Mouse (Mus musculus): ENCODE data around the gene Atp5g1. TPM values are rescaled to one million over a fixed set of nuclear protein-coding genes. Genes with fewer than 3 reads are reported as not detected.

The Atp5g1 gene
- polyA plus RNA-seq, 1 experiment from 2014 or later = 1,086 TPM

GRCm38 (mm10) chr11:96064521-96065214, 10.8 kb downstream of the Atp5g1 start:
- peaks cover 25% of the 10 kb centered on the region for H3K36me3 ChIP-seq (ENCODE audit: control insufficient read depth, insufficient read depth, low read length)
- 1% methylated on average over 60 of the region's 64 CpGs for WGBS
- H3K4me3 ChIP-seq (ENCODE audit: low read depth, low read length) = peak overlapping the region; percentile 77
- peak overlapping the region; percentile 87 for H3K27ac ChIP-seq (ENCODE audit: low read depth)
- peak overlapping the region; percentile 84 for H3K9ac ChIP-seq (ENCODE audit: low read length)
- peak; percentile 75 for DNase-seq (ENCODE audit: low spot score)
- peaks cover 24% of the 10 kb centered on the region for H3K4me1 ChIP-seq (replicated peaks; ENCODE audit: control insufficient read depth, insufficient read depth, low read length)
- no peaks in the 10 kb centered on the region for H3K9me3 ChIP-seq (ENCODE audit: control insufficient read depth, low read length)
- H3K4me2 ChIP-seq (ENCODE audit: low read length) = peak overlapping the region; percentile 89
- peak; percentile 54 for ATAC-seq (replicated peaks; ENCODE audit: low FRiP score, low TSS enrichment, low read depth)
- H3K27me3 ChIP-seq (replicated peaks; ENCODE audit: control insufficient read depth, insufficient read depth, low read length) = no peaks in the 10 kb centered on the region

- Histone ChIP-seq H3K36me3 (ENCODE audit: control insufficient read depth, insufficient read depth, low read length) (peaks cover 83% of the 10 kb centered on the region), H3K4me1 (replicated peaks; ENCODE audit: control insufficient read depth, insufficient read depth, low read length) (peaks cover 8% of the 10 kb centered on the region; the same call in 1 of the 2 replicates), H3K9me3 (ENCODE audit: control insufficient read depth, low read length) (no peaks in the 10 kb centered on the region), H3K27ac (ENCODE audit: low read depth) (no peak overlapping the region), H3K27me3 (replicated peaks; ENCODE audit: control insufficient read depth, insufficient read depth, low read length) (no peaks in the 10 kb centered on the region), H3K4me3 (ENCODE audit: low read depth, low read length) (no peak overlapping the region), H3K9ac (ENCODE audit: low read length) (no peak overlapping the region), H3K4me2 (ENCODE audit: low read length) (no peak overlapping the region)
- DNase-seq (ENCODE audit: low spot score) (no peak), ATAC-seq (replicated peaks; ENCODE audit: low FRiP score, low TSS enrichment, low read depth) (no peak)
- WGBS = 88% methylated on average over 4 of the region's 4 CpGs
Measured at GRCm38 (mm10) chr11:96058309-96058708, 17.2 kb downstream of the Atp5g1 start.

- Histone ChIP-seq H3K27me3 (replicated peaks; ENCODE audit: control insufficient read depth, insufficient read depth, low read length) (no peaks in the 10 kb centered on the region), H3K4me1 (replicated peaks; ENCODE audit: control insufficient read depth, insufficient read depth, low read length) (no peaks in the 10 kb centered on the region), H3K4me3 (ENCODE audit: low read depth, low read length) (no peak overlapping the region), H3K4me2 (ENCODE audit: low read length) (no peak overlapping the region), H3K9me3 (ENCODE audit: control insufficient read depth, low read length) (no peaks in the 10 kb centered on the region), H3K36me3 (ENCODE audit: control insufficient read depth, insufficient read depth, low read length) (peaks cover 80% of the 10 kb centered on the region), H3K9ac (ENCODE audit: low read length) (no peak overlapping the region), H3K27ac (ENCODE audit: low read depth) (no peak overlapping the region)
- 97% methylated on average over 3 of the region's 3 CpGs for WGBS
- ATAC-seq (replicated peaks; ENCODE audit: low FRiP score, low TSS enrichment, low read depth) (no peak), DNase-seq (ENCODE audit: low spot score) (no peak)
Measured at GRCm38 (mm10) chr11:96050854-96051253, 24.6 kb downstream of the Atp5g1 start.

GRCm38 (mm10) chr11:96049939-96050338, 25.5 kb downstream of the Atp5g1 start:
- no peak overlapping the region for H3K27ac ChIP-seq (ENCODE audit: low read depth)
- H3K36me3 ChIP-seq (ENCODE audit: control insufficient read depth, insufficient read depth, low read length) = peaks cover 80% of the 10 kb centered on the region
- DNase-seq (ENCODE audit: low spot score) (no peak), ATAC-seq (replicated peaks; ENCODE audit: low FRiP score, low TSS enrichment, low read depth) (no peak)
- H3K4me1 ChIP-seq (replicated peaks; ENCODE audit: control insufficient read depth, insufficient read depth, low read length) = no peaks in the 10 kb centered on the region
- no peak overlapping the region for H3K4me2 ChIP-seq (ENCODE audit: low read length)
- H3K9ac ChIP-seq (ENCODE audit: low read length) = no peak overlapping the region
- no peak overlapping the region for H3K4me3 ChIP-seq (ENCODE audit: low read depth, low read length)
- H3K9me3 ChIP-seq (ENCODE audit: control insufficient read depth, low read length) = no peaks in the 10 kb centered on the region
- H3K27me3 ChIP-seq (replicated peaks; ENCODE audit: control insufficient read depth, insufficient read depth, low read length) = no peaks in the 10 kb centered on the region
- WGBS = 82% methylated on average over 4 of the region's 4 CpGs

GRCm38 (mm10) chr11:96047469-96048373, 27.7 kb downstream of the Atp5g1 start:
- no peak overlapping the region for H3K9ac ChIP-seq (ENCODE audit: low read length)
- no peaks in the 10 kb centered on the region for H3K9me3 ChIP-seq (ENCODE audit: control insufficient read depth, low read length)
- no peak overlapping the region for H3K4me3 ChIP-seq (ENCODE audit: low read depth, low read length)
- H3K27ac ChIP-seq (ENCODE audit: low read depth) = no peak overlapping the region
- H3K36me3 ChIP-seq (ENCODE audit: control insufficient read depth, insufficient read depth, low read length) = peaks cover 70% of the 10 kb centered on the region
- 85% methylated on average over 4 of the region's 4 CpGs for WGBS
- no peaks in the 10 kb centered on the region for H3K27me3 ChIP-seq (replicated peaks; ENCODE audit: control insufficient read depth, insufficient read depth, low read length)
- ATAC-seq (replicated peaks; ENCODE audit: low FRiP score, low TSS enrichment, low read depth) (no peak), DNase-seq (ENCODE audit: low spot score) (no peak)
- H3K4me1 ChIP-seq (replicated peaks; ENCODE audit: control insufficient read depth, insufficient read depth, low read length) = no peaks in the 10 kb centered on the region
- no peak overlapping the region for H3K4me2 ChIP-seq (ENCODE audit: low read length)

- Histone ChIP-seq H3K4me1 (replicated peaks; ENCODE audit: control insufficient read depth, insufficient read depth, low read length) (no peaks in the 10 kb centered on the region), H3K27ac (ENCODE audit: low read depth) (no peak overlapping the region), H3K4me2 (ENCODE audit: low read length) (no peak overlapping the region), H3K4me3 (ENCODE audit: low read depth, low read length) (no peak overlapping the region), H3K9ac (ENCODE audit: low read length) (no peak overlapping the region), H3K9me3 (ENCODE audit: control insufficient read depth, low read length) (no peaks in the 10 kb centered on the region), H3K36me3 (ENCODE audit: control insufficient read depth, insufficient read depth, low read length) (peaks cover 61% of the 10 kb centered on the region), H3K27me3 (replicated peaks; ENCODE audit: control insufficient read depth, insufficient read depth, low read length) (no peaks in the 10 kb centered on the region)
- DNase-seq (ENCODE audit: low spot score) = no peak
- WGBS = 83% methylated on average over 2 of the region's 2 CpGs
- ATAC-seq (replicated peaks; ENCODE audit: low FRiP score, low TSS enrichment, low read depth) = no peak
Measured at GRCm38 (mm10) chr11:96046793-96047192, 28.7 kb downstream of the Atp5g1 start.

- peaks cover 54% of the 10 kb centered on the region for H3K36me3 ChIP-seq (ENCODE audit: control insufficient read depth, insufficient read depth, low read length)
- H3K9me3 ChIP-seq (ENCODE audit: control insufficient read depth, low read length) = no peaks in the 10 kb centered on the region
- H3K27me3 ChIP-seq (replicated peaks; ENCODE audit: control insufficient read depth, insufficient read depth, low read length) = no peaks in the 10 kb centered on the region
- H3K4me3 ChIP-seq (ENCODE audit: low read depth, low read length) = no peak overlapping the region
- DNase-seq (ENCODE audit: low spot score) = no peak
- no peaks in the 10 kb centered on the region for H3K4me1 ChIP-seq (replicated peaks; ENCODE audit: control insufficient read depth, insufficient read depth, low read length)
- no peak overlapping the region for H3K4me2 ChIP-seq (ENCODE audit: low read length)
- 79% methylated on average over 8 of the region's 8 CpGs for WGBS
- H3K27ac ChIP-seq (ENCODE audit: low read depth) = no peak overlapping the region
- no peak overlapping the region for H3K9ac ChIP-seq (ENCODE audit: low read length)
- no peak for ATAC-seq (replicated peaks; ENCODE audit: low FRiP score, low TSS enrichment, low read depth)
Measured at GRCm38 (mm10) chr11:96046028-96046427, 29.4 kb downstream of the Atp5g1 start.

- Histone ChIP-seq H3K4me3 (ENCODE audit: low read depth, low read length) (no peak overlapping the region), H3K9me3 (ENCODE audit: control insufficient read depth, low read length) (no peaks in the 10 kb centered on the region), H3K4me1 (replicated peaks; ENCODE audit: control insufficient read depth, insufficient read depth, low read length) (no peaks in the 10 kb centered on the region), H3K36me3 (ENCODE audit: control insufficient read depth, insufficient read depth, low read length) (peaks cover 49% of the 10 kb centered on the region), H3K27ac (ENCODE audit: low read depth) (no peak overlapping the region), H3K4me2 (ENCODE audit: low read length) (no peak overlapping the region), H3K27me3 (replicated peaks; ENCODE audit: control insufficient read depth, insufficient read depth, low read length) (no peaks in the 10 kb centered on the region), H3K9ac (ENCODE audit: low read length) (no peak overlapping the region)
- ATAC-seq (replicated peaks; ENCODE audit: low FRiP score, low TSS enrichment, low read depth) (no peak), DNase-seq (ENCODE audit: low spot score) (no peak)
- WGBS = 87% methylated on average over 11 of the region's 11 CpGs
Measured at GRCm38 (mm10) chr11:96044803-96045567, 30.5 kb downstream of the Atp5g1 start.
